Mouse (Mus musculus) left cerebral cortex, postnatal 36 days (tissue): ENCODE measurements around the gene Skp1a. TPM values are rescaled to one million over a fixed set of nuclear protein-coding genes. Genes with fewer than 3 reads are reported as not detected.

ENCODE experiments used
- DNase-seq, 2 experiments: peaks; one replicate each; pipeline ENCODE4 v3.0.0; 2021 to 2022; ENCODE audit warnings: low spot score in 2 of 2, mixed read lengths in 1 of 2
- intact Hi-C: fragments of 180-260 bp; cut with DNase I; formaldehyde crosslinking; loops from one replicate; pipeline ENCODE4 v1.15.1; 2025
- total RNA-seq, 2 experiments: library from RNA; stranded (reverse); gene quantifications; 2 replicates each; pipeline ENCODE4 v1.2.3; 2021

Skp1a gene
- total RNA-seq, 2 experiments from 2014 or later: 453 to 466 TPM

- no peak for DNase-seq
- intact Hi-C loops: no loop called here
Observed at GRCm38 (mm10) chr11:52275366-52275765, 43.6 kb downstream of the Skp1a start.

- intact Hi-C loops: no loop called here
- DNase-seq: peak; percentile 21 to 29
Observed at GRCm38 (mm10) chr11:52275774-52276555, 44.2 kb downstream of the Skp1a start.

GRCm38 (mm10) chr11:52276961-52277391 lies 45.2 kb downstream of the Skp1a start:
- intact Hi-C loops: no loop called here
- DNase-seq: no peak

GRCm38 (mm10) chr11:52277433-52278150 lies 45.8 kb downstream of the Skp1a start:
- no peak for DNase-seq
- intact Hi-C loops: no loop called here

- DNase-seq: no peak
- intact Hi-C loops: no loop called here
Observed at GRCm38 (mm10) chr11:52278164-52278563, 46.4 kb downstream of the Skp1a start.

GRCm38 (mm10) chr11:52278991-52279390 lies 47.2 kb downstream of the Skp1a start:
- intact Hi-C loops: no loop called here
- DNase-seq: no peak

GRCm38 (mm10) chr11:52279611-52280145 lies 47.9 kb downstream of the Skp1a start:
- DNase-seq: no peak
- intact Hi-C loops: no loop called here

- DNase-seq: no peak
- intact Hi-C loops: no loop called here
Observed at GRCm38 (mm10) chr11:52280566-52281455, 49.0 kb downstream of the Skp1a start.

- no peak for DNase-seq
- intact Hi-C loops: no loop called here
Observed at GRCm38 (mm10) chr11:52281568-52282328, 50.0 kb downstream of the Skp1a start.

GRCm38 (mm10) chr11:52282420-52282773 lies 50.6 kb downstream of the Skp1a start:
- DNase-seq: no peak

GRCm38 (mm10) chr11:52282774-52283595 lies 51.2 kb downstream of the Skp1a start, which contains the start of gene Tcf7:
Gene Tcf7 (minus strand): TSS chr11:52283014.
- intact Hi-C loops: no loop called here
- DNase-seq: peak in 1 of 2 experiments; percentile 25

More at GRCm38 (mm10) chr11:52282420-52282773, 50.6 kb downstream of the Skp1a start:
- intact Hi-C loops: no loop called here

- intact Hi-C loops: no loop called here
- peak; percentile 21 to 28 for DNase-seq
Observed at GRCm38 (mm10) chr11:52283596-52284571, 52.1 kb downstream of the Skp1a start.

- intact Hi-C loops: no loop called here
- no peak for DNase-seq
Observed at GRCm38 (mm10) chr11:52286301-52286957, 54.6 kb downstream of the Skp1a start.

GRCm38 (mm10) chr11:52286958-52287305 lies 55.1 kb downstream of the Skp1a start:
- intact Hi-C loops: no loop called here

GRCm38 (mm10) chr11:52292346-52292745 lies 60.6 kb downstream of the Skp1a start:
- DNase-seq: no peak
- intact Hi-C loops: no loop called here

More at GRCm38 (mm10) chr11:52286958-52287305, 55.1 kb downstream of the Skp1a start:
- no peak for DNase-seq

- intact Hi-C loops: no loop called here
- DNase-seq: no peak
Observed at GRCm38 (mm10) chr11:52292894-52293293, 61.1 kb downstream of the Skp1a start.

GRCm38 (mm10) chr11:52294103-52294502 lies 62.3 kb downstream of the Skp1a start:
- intact Hi-C loops: no loop called here

More at GRCm38 (mm10) chr11:52294103-52294502, 62.3 kb downstream of the Skp1a start:
- no peak for DNase-seq
